Mouse (Mus musculus) mesoderm, embryonic 11.5 days (tissue): ENCODE results near the gene Gm14743.
"Not testable (repeated sequence)": the region's sequence is repeated elsewhere in the genome, so short reads cannot be mapped to it uniquely, and the experiment has no call there.

ENCODE experiments used
- DNase-seq: peaks from one replicate; pipeline ENCODE4 v3.0.0-alpha.2; 2012; ENCODE audit warnings: low read depth, low spot score

Gene Gm14743

GRCm38 (mm10) chrX:78245821-78246220 is at the start of gene Gm14743:
Gene Gm14743 (minus strand): TSS chrX:78245921.
- DNase-seq, result not testable (repeated sequence)

GRCm38 (mm10) chrX:78202829-78203228 is 42.9 kb downstream of the Gm14743 start:
- DNase-seq, result no peak

- not testable (repeated sequence) for DNase-seq
These were observed 43.5 kb downstream of the Gm14743 start for GRCm38 (mm10) chrX:78202220-78202619.
